Mouse (Mus musculus): ENCODE measurements around the gene Daxx.
"Not testable (repeated sequence)": the region's sequence is repeated elsewhere in the genome, so short reads cannot be mapped to it uniquely, and the experiment has no call there.

The Daxx gene

DNA sequence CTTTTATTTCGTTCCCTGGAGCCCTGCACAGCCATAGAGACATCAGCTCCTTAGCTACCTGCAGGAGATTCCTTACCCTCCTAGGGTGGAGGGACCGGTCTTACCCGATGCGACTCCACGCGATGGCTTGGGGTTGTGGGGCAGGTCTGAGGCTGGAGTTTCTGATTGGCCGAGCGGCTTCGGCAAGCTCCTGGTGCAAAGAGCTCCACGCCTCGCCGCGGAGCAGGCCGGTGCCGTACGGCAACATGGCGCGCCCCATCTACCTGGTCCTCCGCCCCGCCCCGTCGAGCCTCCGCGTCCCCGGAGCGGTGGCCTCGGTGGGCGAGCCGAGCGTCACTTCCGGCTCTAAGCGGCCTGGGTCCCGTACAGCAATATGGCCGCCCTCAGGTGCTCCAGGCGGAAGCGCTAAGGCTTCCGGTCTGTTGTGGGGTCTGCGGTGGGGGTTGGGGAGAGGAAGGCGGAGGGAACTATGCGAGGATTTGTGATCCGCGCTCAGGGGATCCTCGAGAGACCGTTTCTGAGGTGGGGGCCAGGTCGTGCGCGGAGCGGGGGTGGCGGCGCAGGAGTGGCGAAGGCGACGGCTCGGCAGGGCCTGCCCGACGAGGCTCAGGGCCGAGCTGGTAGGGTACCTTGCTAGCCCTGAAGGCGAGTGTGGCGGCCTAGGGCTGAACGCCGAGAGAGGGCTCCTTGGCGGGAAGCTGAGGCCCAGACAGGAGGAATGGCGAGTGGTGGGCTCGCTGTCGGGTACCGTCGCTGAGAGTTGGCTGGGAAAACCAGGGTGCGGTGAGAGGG is at the start of gene Daxx:
Gene Daxx, plus strand, starts transcription at position 338 of the 792 bp plus-strand sequence.
- peak; percentile 98 for DNase-seq

DNA sequence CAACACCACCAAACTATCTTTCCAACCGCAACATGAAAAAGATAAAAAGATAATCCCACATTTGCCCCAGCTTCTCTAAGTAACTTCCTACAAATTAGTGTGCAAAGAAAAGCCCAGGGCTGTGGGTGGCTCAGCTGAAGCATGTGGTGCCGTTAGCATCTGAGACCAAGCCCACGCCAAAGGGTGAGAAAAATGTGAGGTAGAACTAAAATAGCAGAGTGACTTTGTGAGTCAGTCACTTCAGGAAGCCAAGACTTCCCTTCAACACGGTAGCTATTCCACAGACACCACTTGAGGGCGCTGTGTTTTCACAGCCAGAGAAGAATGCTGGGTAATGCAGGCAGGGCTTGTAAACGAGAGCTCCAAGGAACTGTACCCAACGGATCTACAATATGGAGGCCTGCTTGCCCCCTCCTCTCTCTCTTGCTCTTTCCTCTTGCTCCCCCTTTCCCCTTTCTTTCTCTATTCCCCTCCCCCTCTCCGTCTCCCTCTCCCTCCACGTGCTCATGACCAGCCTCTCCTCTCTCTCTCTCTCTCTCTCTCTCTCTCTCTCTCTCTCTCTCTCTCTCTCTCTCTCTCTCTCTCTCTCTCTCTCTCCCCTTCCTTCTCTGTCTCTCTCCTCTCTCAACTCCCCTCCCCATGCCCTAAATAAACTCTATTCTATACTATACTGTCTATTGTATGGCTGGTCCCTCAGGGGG is 43.7 kb upstream of the Daxx start:
- DNase-seq: peak; percentile 71

DNA sequence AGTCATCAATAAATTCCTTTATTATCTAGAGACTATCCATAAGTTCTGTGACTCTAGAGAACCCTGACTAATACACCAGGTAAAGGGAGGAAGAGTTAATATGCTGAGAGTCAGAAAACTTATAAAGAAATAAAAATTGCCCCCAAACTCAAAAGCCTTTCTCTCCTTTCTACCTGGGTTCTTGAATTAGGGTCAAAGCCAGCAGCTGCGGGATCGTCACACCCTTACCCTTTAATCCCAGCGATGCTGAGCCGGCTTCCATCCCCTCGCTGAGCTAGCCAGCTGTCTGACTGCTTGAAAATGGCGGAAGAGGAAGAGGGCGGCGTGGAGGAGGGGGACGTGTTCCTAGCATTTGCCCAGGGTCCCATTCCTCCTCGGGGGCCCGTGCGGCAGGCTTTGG is 35.7 kb upstream of the Daxx start, which contains the start of gene Gm7029:
Gene Gm7029, plus strand, starts transcription at position 301 of the 400 bp plus-strand sequence.
- DNase-seq: not testable (repeated sequence)

DNA sequence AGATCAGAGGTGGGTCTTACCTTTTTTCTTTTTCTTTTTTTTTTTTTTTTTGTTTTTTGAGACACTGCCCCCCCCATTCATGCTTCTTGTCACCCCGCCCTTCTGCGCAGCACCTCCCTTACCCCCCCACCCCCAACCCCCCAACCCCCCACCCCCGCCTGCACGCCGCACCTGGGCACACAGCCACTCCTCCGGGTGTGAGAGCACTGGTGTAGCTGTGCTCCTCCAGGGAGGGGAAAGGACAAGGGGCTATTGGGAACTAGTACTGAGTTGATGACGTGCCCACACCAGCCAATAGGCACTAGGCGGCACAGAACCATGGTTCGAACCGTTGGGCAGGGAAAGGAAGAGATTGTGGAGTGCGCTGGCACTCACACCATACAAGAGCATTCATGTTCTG is 34.8 kb upstream of the Daxx start:
- no peak for DNase-seq

DNA sequence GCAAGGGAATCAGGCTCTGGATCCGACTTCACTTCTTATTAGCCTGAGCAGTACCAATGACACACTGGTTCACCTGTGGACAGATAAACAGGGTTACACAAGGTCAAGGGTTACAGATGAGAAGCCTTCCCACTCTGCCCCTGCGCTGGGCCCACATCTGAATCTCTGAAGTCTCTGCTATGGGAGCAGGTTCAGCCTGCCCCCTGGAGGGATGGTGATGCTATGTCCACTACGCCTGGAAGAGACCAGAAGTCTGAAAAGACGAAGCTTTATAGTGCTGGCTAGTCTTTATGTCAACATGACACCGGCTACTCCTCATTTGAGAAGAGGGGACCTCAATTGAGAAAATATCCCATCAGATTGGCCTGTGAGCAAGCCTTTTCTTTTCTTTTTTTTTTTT is 33.4 kb upstream of the Daxx start:
- peak; percentile 20 for DNase-seq

DNA sequence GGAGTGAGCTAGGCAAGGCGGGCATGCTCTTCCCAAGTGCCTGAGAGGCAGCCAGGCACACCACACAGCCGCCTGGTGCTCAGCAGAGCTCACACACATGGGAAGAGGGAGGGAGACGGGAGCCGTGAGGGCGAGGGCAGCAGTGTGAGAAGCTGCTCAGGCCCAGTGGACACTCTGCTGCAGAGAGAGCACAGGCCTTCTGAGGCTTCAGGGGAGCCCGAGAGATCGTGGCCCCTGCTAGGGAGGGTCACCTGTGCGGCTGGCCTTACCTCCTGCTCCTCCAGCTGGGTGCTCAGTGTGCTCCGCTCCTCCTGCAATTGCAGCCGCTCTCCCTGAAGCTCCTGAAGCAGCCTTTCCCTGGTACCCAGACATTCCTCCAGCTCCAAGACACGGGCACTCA is 24.9 kb upstream of the Daxx start:
- DNase-seq: not testable (repeated sequence)

DNA sequence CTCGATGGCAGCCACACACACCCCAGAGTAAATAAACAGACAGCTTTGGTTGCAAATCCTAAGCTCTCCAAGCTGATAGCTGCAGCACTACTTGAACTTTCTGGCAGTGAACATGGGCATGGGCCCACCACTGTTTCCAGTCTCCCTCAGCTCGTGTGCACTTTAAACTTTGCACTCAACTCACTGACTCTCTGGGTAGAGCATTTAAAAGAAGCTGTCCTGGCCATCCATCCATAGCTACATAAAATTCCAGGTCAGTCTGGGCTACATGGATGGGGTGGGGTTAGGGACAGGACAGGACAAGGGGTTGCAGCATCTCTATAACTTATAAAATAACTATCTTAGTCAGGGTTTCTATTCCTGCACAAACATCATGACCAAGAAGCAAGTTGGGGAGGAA is 21.4 kb upstream of the Daxx start:
- not testable (repeated sequence) for DNase-seq

DNA sequence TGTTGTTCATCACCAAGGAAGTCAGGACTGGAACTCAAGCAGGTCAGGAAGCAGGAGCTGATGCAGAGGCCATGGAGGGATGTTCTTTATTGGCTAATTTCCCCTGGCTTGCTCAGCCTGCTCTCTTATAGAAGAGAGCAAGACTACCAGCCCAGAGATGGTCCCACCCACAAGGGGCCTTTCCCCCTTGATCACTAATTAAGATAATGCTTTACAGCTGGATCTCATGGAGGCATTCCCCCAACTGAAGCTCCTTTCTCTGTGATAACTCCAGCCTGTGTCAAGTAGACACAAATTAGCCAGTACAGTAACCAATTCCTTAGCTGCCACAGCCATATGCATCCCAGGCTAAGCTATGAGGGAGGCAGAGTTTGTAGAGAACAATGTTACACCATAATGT is 21.0 kb upstream of the Daxx start:
- DNase-seq: not testable (repeated sequence)

DNA sequence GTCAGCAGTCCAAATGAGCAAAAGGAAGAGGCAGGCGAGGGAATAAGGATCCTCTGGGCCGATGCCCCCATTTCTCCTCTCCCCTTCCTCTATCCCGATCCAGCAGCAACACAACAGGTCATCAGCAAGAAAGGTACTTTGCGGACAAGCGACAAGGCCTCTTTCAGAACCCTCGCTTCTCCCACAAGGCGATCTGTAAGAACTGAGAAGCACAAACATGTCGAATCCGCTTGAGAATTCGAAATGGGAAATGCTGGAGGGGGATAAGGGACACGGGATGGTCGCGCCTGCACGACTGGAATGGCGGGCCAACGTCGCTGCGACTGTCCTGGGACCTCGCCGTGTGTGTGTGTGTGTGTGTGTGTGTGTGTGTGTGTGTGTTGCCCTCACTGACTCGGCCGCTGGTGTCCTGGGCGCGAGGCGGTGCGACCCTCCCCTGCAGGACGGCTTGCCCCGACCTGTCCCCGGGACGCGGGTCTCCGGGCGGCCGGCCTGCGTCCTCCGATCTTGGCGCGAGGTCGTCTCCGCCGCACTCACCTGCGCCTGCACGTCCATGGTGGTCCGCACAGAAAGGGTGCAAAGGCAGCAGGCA is 19.2 kb upstream of the Daxx start:
- DNase-seq: not testable (repeated sequence)

DNA sequence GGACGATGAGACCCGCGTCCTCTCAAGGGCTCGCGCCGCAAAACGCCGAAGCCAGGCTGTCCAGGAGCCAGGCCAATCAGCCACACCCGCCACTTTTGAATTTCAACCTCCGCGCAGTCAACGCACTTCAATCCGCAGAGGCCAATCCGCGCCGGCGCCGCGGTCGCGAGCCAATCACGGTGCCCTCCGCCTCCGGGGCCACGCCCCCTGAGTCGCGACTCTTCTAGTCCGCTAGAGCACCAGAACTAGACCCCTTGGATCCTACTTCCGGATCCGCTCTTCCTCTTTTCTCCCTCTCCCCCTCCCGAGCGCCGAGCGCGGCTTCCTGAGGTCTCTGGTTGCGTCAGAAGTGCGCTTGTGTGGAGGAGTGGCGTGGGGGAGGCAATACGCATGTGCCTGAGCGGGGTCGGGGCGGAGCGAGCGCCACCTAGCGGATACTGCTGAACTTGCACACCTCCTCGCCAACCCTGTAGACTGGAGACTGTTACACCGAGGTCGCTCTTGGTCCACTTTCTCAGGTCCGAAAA is 18.6 kb upstream of the Daxx start, which contains the start of gene Kifc1:
Gene Kifc1, minus strand, starts transcription at position 129 of the 527 bp plus-strand sequence.
- peak; percentile 100 for DNase-seq

DNA sequence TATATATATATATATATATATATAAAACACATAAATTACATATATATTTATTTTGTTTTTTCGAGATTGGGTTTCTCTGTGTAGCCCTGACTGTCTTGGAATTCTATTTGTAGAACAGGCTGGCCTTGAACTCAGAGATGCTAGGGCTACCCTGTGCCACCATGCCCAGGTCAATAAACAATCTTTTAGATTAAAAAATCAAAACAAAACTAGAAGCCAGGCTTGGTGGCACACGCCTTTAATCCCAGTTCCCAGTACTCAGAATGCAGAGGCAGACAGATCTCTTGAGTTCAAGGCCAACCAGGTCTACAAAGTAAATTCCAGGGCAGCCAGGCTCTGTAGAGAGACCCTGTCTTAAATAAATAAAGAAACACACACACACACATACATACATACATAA is 17.9 kb upstream of the Daxx start:
- DNase-seq: no peak

DNA sequence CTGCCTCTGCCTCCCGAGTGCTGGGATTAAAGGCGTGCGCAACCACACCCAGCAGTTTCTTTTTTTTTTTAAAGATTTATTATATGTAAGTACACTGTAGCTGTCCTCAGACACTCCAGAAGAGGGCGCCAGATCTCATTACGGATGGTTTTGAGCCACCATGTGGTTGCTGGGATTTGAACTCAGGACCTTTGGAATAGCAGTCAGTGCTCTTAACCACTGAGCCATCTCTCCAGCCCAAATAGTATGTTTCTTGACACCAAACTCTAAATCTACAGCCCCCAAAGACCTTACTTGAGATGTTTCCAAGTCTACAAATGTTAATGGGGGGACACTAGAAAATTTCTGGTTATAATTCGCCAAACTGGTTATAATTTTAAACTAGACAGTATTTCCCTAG is 17.3 kb upstream of the Daxx start:
- DNase-seq: not testable (repeated sequence)

DNA sequence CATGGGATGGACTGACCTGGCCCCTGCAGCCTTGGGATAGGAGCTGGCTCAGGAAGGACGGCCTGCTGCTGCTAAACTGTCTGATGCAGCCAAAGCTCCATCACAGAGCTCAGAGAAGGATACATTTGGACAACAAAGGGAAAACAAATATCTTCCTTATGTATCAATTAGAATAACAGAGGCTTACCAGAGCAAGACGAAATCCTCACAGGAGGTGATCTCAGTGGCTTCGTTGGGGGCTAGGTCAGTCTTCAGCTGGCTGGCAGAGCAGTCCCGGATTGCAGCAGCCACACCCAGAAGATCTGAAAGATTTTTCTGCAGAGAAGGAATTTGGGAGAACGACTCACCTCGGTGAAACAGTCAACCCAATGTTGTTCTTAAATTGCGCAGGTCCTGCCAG is 16.8 kb upstream of the Daxx start:
- no peak for DNase-seq

DNA sequence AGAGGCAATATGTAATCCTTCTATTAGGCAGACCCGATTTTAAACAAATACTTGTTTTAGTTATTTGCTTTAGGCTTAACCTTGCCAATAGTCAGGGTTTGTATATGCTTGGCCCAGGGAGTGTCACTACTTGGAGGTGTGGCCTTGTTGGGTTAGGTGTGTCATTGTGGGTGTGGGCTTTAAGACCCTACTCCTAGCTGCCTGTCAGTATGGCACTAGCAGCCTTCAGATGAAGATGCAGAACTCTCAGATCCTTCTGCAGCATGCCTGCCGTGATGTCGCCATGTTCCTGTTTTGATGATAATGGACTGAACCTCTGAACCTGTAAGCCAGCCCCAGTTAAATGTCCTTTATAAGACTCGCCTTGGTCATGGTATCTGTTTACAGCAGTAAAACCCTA is 16.2 kb upstream of the Daxx start:
- not testable (repeated sequence) for DNase-seq

DNA sequence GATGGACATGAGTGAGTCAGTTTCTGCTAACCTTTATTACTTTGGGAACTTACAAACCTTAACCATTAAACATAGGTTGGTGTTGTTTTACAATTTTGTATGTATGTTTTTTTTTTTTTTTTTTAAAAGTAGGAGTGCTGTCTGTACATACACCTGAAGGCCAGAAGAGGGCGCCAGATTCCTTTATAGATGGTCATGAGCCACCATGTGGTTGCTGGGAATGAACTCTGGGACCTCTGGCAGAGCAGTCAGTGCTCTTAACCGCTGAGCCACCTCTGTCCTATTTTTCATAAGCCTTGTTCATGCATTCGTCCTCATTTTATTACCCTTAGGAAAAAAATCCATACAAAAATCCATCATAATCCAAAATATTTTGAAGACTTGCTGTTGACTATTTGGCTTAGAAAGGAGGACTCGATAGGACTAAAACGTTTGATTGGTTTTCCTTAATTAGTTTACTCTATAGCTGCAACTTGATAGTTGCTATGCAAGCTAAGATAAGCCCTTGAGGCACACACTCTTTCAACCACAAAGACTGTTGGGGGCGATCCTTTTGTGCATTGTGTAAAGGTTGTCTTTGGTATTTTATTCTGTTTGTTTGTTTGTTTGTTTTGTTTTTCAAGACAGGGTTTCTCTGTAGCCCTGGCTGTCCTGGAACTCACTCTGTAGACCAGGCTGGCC is 12.0 kb upstream of the Daxx start:
- no peak for DNase-seq

DNA sequence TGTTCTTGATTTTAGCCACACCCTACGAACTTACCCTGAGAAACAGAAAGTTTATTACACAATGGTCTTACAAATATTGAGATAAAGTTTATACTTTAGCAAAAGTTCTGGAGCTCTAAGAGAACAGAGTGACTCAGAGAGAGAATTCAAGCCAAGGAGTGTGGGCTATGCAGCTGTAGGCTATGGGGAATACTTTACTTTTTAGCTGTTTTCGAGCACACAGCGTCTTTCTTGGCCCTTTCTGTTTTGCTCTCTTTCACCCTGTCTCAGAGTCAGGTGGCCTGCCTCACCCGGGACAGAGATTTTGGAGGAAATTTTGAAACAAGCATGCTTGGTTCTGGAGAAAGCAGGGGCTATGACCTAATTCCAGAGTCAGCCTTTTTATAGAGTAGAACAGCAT is 11.0 kb upstream of the Daxx start:
- not testable (repeated sequence) for DNase-seq

DNA sequence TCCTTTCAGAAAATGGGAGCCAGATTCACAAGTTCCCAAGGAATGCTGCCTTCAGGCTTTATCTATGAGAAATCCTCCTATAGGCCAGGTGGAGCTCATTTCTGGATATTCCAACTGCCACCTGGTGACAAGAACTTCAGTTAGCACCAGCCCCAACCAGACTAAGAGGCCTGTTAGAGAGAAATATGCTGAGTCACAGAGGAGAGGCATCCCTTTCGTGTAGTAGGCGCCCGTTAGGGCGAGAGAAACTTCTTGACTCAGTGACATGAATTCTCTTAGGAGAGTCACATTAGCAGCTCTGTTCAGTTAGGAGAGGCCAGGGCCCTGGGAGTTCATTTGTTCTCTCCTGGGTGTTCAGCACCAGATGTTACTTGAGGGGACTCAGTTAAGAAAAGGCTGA is 9.6 kb upstream of the Daxx start:
- DNase-seq: no peak

DNA sequence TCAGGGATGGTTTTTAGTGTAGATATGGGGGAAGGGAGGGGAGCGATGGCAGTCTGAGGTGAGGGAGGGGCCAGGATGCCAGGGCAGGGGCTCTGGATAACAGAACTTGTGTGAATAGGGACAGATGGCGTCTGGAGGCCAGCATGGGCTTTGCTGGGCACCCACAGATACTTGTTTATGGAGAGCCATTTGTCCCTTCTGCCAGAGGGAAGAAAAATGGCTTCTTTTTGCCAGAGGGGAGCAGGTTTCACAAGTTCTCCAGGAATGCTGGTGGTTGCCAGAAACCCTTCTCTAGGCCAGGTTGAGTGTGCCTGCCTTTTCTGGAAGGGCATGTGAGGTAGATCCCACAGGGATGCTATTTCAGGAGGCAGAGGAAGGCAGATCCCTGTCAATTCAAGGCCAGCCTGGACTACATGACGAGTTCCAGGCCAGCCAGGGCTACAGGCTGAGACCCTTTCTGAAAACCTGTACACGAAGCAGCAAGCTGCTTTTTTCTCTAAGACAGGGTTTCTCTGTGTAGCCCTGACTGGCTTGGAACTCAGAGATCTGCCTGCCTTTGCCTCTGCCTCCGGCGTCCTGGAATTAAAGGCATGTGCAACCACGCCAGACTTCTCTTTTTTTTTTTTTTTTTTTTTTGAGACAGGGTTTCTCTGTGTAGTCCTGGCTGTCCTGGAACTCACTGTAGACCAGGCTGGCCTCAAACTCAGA is 8.8 kb upstream of the Daxx start:
- no peak for DNase-seq

DNA sequence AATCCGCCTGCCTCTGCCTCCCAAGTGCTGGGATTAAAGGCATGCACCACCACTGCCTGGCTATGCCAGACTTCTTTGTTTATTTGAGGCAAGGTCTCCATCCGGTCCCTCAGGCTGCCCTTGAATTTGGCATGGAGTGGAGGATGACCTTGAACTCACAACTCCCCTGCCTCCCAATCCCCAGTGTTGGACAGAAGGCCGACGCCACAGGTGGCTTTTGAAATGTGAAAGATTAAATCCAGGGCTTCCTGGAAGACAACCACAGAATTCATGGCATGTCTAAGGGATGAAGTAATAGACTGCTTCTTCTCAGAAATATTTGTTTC is 8.3 kb upstream of the Daxx start:
- DNase-seq: no peak

DNA sequence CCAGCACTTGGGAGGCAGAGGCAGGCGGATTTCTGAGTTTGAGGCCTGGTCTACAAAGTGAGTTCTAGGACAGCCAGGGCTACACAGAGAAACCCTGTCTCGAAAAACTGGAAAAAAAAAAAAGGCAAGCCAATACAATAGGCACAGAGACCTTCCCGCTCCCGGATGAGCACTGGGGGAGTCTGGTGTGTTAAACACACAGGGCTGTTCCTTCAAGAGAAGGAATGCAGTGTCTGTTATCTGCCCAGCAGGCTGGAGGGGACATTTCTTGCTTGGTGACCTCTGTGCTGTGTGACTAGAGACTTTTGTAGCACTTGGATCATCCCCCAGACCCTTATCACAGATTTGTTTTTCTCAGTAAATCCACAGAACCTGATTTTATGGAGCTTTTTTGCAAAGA is 7.6 kb upstream of the Daxx start:
- no peak for DNase-seq

DNA sequence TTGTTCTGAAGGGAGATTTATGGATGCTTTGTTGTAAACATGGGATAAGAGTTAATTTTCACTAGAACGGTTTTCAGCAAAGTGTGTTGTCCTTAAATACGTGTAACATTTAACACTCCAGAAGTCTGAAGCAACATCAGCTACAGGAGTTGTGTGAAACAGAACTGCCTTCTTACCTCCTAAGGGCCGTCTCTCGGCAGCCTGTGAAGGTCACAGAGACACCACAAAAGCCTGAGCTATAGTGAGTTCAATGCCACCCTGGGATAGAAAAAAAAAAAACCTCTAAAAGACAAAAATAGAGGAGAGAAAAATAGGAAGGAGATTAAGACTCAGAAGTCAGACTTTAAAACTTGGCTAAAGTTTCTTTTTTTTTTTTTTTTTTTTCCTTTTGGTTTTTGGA is 7.1 kb upstream of the Daxx start:
- DNase-seq: no peak

DNA sequence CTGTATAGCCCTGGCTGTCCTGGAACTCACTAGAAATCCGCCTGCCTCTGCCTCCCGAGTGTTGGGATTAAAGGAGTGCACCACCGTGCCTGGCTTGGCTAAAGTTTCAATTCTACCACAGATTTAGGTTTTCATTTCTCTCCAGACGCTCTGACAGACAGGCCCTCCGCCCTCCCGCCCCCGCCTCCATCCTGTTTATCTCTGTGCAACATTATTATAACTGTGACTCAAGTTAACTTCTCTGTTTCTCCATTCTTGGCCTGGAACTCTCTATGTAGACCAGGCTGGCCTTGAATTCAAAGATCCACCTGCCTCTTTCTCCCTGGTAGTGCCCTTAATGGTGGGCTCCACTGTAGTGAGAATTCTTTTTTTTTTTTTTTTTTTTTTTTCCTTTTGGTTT is 6.7 kb upstream of the Daxx start:
- DNase-seq: no peak

All from right cerebral cortex, postnatal 14 days (tissue).